Mouse (Mus musculus): ENCODE data around the gene Asap2. TPM values are rescaled to one million over a fixed set of nuclear protein-coding genes. Genes with fewer than 3 reads are reported as not detected.
"Not testable (repeated sequence)": the region's sequence is repeated elsewhere in the genome, so short reads cannot be mapped to it uniquely, and the experiment has no call there.

The Asap2 gene
- polyA plus RNA-seq (2015; fragmentation: Nextera tagmentation; extraction: Ambion mirVana), result 3.2 and 3.9 TPM in 2 replicates

GRCm38 (mm10) chr12:20990132-20990531 lies at the start of gene Asap2:
Gene Asap2 (plus strand): TSS chr12:20990459.
- DNase-seq (ENCODE audit: low spot score), result peak; percentile 1

GRCm38 (mm10) chr12:20947051-20947997 lies 42.9 kb upstream of the Asap2 start:
- DNase-seq (ENCODE audit: low spot score), result not testable (repeated sequence)

- peak; percentile 3 for DNase-seq (ENCODE audit: low spot score)
These were observed 320 bp downstream of the Asap2 start for GRCm38 (mm10) chr12:20990579-20990978.

- DNase-seq (ENCODE audit: low spot score), result not testable (repeated sequence)
These were observed 40.6 kb downstream of the Asap2 start for GRCm38 (mm10) chr12:21030875-21031274.

- not testable (repeated sequence) for DNase-seq (ENCODE audit: low spot score)
These were observed 56.5 kb downstream of the Asap2 start for GRCm38 (mm10) chr12:21046716-21047115.

GRCm38 (mm10) chr12:21075731-21076130 lies 85.5 kb downstream of the Asap2 start:
- peak; percentile 60 for DNase-seq (ENCODE audit: low spot score)

GRCm38 (mm10) chr12:21090168-21090567 lies 99.9 kb downstream of the Asap2 start:
- peak; percentile 57 for DNase-seq (ENCODE audit: low spot score)

- not testable (repeated sequence) for DNase-seq (ENCODE audit: low spot score)
These were observed 102.2 kb downstream of the Asap2 start for GRCm38 (mm10) chr12:21092446-21092845.

GRCm38 (mm10) chr12:21097806-21098325 lies 107.6 kb downstream of the Asap2 start:
- not testable (repeated sequence) for DNase-seq (ENCODE audit: low spot score)

- DNase-seq (ENCODE audit: low spot score), result not testable (repeated sequence)
These were observed 120.8 kb downstream of the Asap2 start for GRCm38 (mm10) chr12:21111116-21111475.

- peak; percentile 84 for DNase-seq (ENCODE audit: low spot score)
These were observed 121.5 kb downstream of the Asap2 start for GRCm38 (mm10) chr12:21111476-21112452.

- DNase-seq (ENCODE audit: low spot score), result peak; percentile 58
These were observed 122.2 kb downstream of the Asap2 start for GRCm38 (mm10) chr12:21112453-21112857.

- no peak for DNase-seq (ENCODE audit: low spot score)
These were observed 129.2 kb downstream of the Asap2 start for GRCm38 (mm10) chr12:21119446-21119845.

GRCm38 (mm10) chr12:21122818-21123217 lies 132.6 kb downstream of the Asap2 start:
- DNase-seq (ENCODE audit: low spot score), result no peak

- no peak for DNase-seq (ENCODE audit: low spot score)
These were observed 133.4 kb downstream of the Asap2 start for GRCm38 (mm10) chr12:21123647-21124046.

GRCm38 (mm10) chr12:21125675-21126470 lies 135.6 kb downstream of the Asap2 start:
- DNase-seq (ENCODE audit: low spot score), result no peak

- no peak for DNase-seq (ENCODE audit: low spot score)
These were observed 136.3 kb downstream of the Asap2 start for GRCm38 (mm10) chr12:21126516-21126915.

GRCm38 (mm10) chr12:21128930-21129869 lies 138.9 kb downstream of the Asap2 start:
- DNase-seq (ENCODE audit: low spot score), result no peak

GRCm38 (mm10) chr12:21130274-21130823 lies 140.1 kb downstream of the Asap2 start:
- DNase-seq (ENCODE audit: low spot score), result no peak
